Comparison of ENCODE assay signal across 17 mouse cellular contexts in genomic region chr5:76160086-76160485, GRCm38 (mm10).
"Had no signal": no experiment of that assay in that cellular context is flagged by ENCODE, and none has a peak within 500 bp of the region (broad histone marks: within the 10 kb centered on the region; RNA-seq: fewer than 3 reads in every experiment).

No protein-coding gene starts in this region.

- H3K9me3 ChIP-seq: neural tube, embryonic 12.5 days; neural tube, embryonic 13.5 days; neural tube, embryonic 15.5 days; stomach, embryonic 15.5 days had no signal

- H3K27me3 ChIP-seq: neural tube, embryonic 12.5 days; neural tube, embryonic 13.5 days; neural tube, embryonic 15.5 days; stomach, embryonic 15.5 days had no signal

- H3K27ac ChIP-seq: neural tube, embryonic 12.5 days; neural tube, embryonic 13.5 days; neural tube, embryonic 15.5 days; stomach, embryonic 15.5 days; stomach, postnatal 0 days had no signal

- H3K4me3 ChIP-seq: neural tube, embryonic 12.5 days; neural tube, embryonic 13.5 days; neural tube, embryonic 15.5 days; stomach, embryonic 15.5 days had no signal

- H3K4me1 ChIP-seq: neural tube, embryonic 12.5 days; neural tube, embryonic 13.5 days; neural tube, embryonic 15.5 days; stomach, embryonic 15.5 days had no signal

- DNase-seq: retina, postnatal 1 day; right cerebral cortex, adult 18-20 months; right cerebral cortex, postnatal 14 days; right cerebral cortex, postnatal 25 days; right cerebral cortex, postnatal 4 days; spleen, adult 18-20 months; thymus, adult 18-20 months; thymus, adult 2 months; thymus, postnatal 14 days; thymus, postnatal 25 days; thymus, postnatal 36 days; thymus, postnatal 4 days had no signal
